Mouse (Mus musculus) liver, adult 2 months (tissue): ENCODE results near the gene Sorl1.

Experiments used
- CTCF ChIP-seq: fragments of 200-500 bp; IDR thresholded peaks from 2 replicates; pipeline ENCODE4 v1.5.1; 2011; ENCODE audit warnings: low read depth, low read length, control low read depth
- POLR2A ChIP-seq: fragments of 200-500 bp; IDR thresholded peaks from 2 replicates; pipeline ENCODE4 v1.6.1; 2011; ENCODE audit warnings: low read length, control low read depth; ENCODE audit not compliant: insufficient read depth; ENCODE audit errors: extremely low read depth

- TF ChIP-seq POLR2A (no peak), CTCF (no peak)
Measured at GRCm38 (mm10) chr9:42062269-42062668, 61.8 kb downstream of the Sorl1 start.
